Mouse (Mus musculus) liver, adult 2 months (tissue): Measurements from ENCODE around the gene Psmd6.

Experiments
- CTCF ChIP-seq: fragments of 200-500 bp; IDR thresholded peaks from 2 replicates; pipeline ENCODE4 v1.5.1; 2011; ENCODE audit warnings: low read depth, low read length, control low read depth
- POLR2A ChIP-seq: fragments of 200-500 bp; IDR thresholded peaks from 2 replicates; pipeline ENCODE4 v1.6.1; 2011; ENCODE audit warnings: low read length, control low read depth; ENCODE audit not compliant: insufficient read depth; ENCODE audit errors: extremely low read depth

GRCm38 (mm10) chr14:14068553-14068952, 52.2 kb downstream of the Psmd6 start:
- TF ChIP-seq CTCF (no peak), POLR2A (no peak)
